Mouse (Mus musculus): ENCODE measurements around the gene Donson. TPM values are rescaled to one million over a fixed set of nuclear protein-coding genes. Genes with fewer than 3 reads are reported as not detected.

Donson gene
- polyA plus RNA-seq, 1 experiment from 2014 or later: 12.0 TPM

DNA sequence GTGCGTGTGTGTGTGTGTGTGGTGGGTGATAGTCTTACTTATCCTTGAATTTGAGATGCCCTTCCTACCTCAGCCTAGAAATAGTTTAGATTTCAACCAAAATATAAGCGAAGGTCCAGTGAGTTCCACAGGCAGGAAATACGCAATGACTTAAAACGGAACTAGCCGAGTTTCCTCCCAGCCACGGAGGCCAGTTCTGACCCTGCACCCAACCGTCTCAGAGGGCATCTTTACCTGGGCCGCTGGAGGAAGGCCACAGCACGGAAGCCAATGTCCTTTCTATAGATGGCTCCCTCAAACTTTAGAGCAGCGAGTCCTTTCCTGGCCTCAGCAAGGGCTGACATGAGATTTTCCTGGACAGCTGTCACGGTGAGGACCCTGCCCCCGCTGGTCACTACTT is 54.9 kb downstream of the Donson start:
- Histone ChIP-seq H3K4me3 (ENCODE audit: low read length) (no peak overlapping the region), H3K36me3 (ENCODE audit: control insufficient read depth, insufficient read depth, low read length) (peaks cover 24% of the 10 kb centered on the region), H3K4me1 (ENCODE audit: control insufficient read depth, insufficient read depth, low read length) (no peaks in the 10 kb centered on the region), H3K9ac (ENCODE audit: low read depth, low read length) (no peak overlapping the region), H3K27ac (ENCODE audit: low read length) (no peak overlapping the region), H3K9me3 (ENCODE audit: control insufficient read depth, low read length) (no peaks in the 10 kb centered on the region), H3K4me2 (ENCODE audit: low read depth, low read length) (no peak overlapping the region), H3K27me3 (replicated peaks; ENCODE audit: control insufficient read depth, insufficient read depth, low read length) (no peaks in the 10 kb centered on the region)
- no peak for ATAC-seq
- WGBS: 89% methylated on average over 12 of the region's 12 CpGs

DNA sequence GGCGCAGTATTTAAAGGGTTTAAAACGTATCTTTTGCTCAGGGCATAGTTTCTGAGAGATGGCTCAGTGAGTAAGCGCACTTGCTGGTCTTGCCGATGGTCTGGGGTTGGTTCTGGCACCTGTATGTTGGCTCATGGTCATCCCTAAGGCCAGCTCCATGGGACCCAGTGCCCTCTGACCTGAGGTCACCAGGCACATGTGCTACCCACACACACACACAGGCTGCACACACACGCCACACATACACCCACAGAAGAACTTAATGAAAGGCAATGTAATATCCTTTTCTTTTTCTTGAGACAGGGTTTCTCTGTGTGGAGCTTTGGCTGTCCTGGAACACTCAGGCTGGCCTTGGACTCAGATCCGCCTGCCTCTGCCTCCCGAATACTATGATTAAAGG is 55.6 kb downstream of the Donson start:
- no peak for ATAC-seq
- Histone ChIP-seq H3K27ac (ENCODE audit: low read length) (no peak overlapping the region), H3K9me3 (ENCODE audit: control insufficient read depth, low read length) (no peaks in the 10 kb centered on the region), H3K27me3 (replicated peaks; ENCODE audit: control insufficient read depth, insufficient read depth, low read length) (no peaks in the 10 kb centered on the region), H3K4me1 (ENCODE audit: control insufficient read depth, insufficient read depth, low read length) (no peaks in the 10 kb centered on the region), H3K4me2 (ENCODE audit: low read depth, low read length) (no peak overlapping the region), H3K4me3 (ENCODE audit: low read length) (no peak overlapping the region), H3K36me3 (ENCODE audit: control insufficient read depth, insufficient read depth, low read length) (peaks cover 24% of the 10 kb centered on the region), H3K9ac (ENCODE audit: low read depth, low read length) (no peak overlapping the region)
- WGBS: 93% methylated on average over 7 of the region's 7 CpGs

DNA sequence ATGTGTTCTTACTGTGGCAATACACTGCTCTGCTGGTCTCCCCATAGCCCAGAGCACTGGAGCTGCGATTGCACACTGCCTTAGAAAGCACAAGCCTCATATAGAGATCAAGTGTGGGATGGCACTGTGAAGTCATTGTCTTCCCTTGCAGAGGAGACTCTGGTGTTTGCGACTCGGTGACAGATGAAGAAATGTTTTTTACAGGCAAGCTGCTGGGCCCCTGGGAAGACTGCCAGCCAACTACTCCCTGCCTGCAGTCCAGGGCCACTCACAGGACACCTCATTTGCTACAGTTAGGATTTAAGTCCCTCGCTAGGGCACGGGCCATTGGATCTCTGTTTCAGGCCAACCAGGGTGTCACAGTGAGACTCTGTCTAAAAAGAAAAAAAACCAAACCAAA is 56.1 kb downstream of the Donson start:
- 77% methylated on average over 5 of the region's 5 CpGs for WGBS
- no peak overlapping the region for H3K27ac ChIP-seq (ENCODE audit: low read length)

DNA sequence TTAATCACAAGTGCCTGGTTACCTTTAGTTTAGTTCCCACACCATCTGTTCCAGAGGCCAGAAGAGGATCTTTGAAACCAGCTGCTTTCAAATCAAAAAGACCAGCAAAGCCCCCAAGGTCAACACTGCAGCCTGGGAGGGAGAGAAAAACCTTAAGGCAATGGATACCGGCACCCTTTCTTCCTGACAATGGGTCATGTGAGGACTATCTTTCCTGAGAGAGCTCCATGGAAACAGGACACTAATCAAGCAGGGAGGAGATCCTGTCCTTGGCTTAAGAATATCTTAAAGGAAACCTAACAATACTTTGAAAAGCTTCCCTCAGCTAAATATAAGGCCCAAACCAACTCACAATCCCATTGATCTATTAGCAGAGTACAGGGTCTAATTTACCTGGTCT is 58.0 kb downstream of the Donson start:
- no peaks in the 10 kb centered on the region for H3K9me3 ChIP-seq (ENCODE audit: control insufficient read depth, low read length)
- H3K27me3 ChIP-seq (replicated peaks; ENCODE audit: control insufficient read depth, insufficient read depth, low read length): no peaks in the 10 kb centered on the region
- H3K27ac ChIP-seq (ENCODE audit: low read length): no peak overlapping the region
- no peak overlapping the region for H3K4me2 ChIP-seq (ENCODE audit: low read depth, low read length)
- H3K36me3 ChIP-seq (ENCODE audit: control insufficient read depth, insufficient read depth, low read length): peaks cover 22% of the 10 kb centered on the region
- WGBS: 81% methylated on average over 1 of the region's 1 CpGs
- H3K9ac ChIP-seq (ENCODE audit: low read depth, low read length): no peak overlapping the region
- no peak overlapping the region for H3K4me3 ChIP-seq (ENCODE audit: low read length)
- H3K4me1 ChIP-seq (ENCODE audit: control insufficient read depth, insufficient read depth, low read length): no peaks in the 10 kb centered on the region
- ATAC-seq: no peak

More for the DNA sequence above, 56.1 kb downstream of the Donson start:
- no peak overlapping the region for H3K4me2 ChIP-seq (ENCODE audit: low read depth, low read length)
- H3K36me3 ChIP-seq (ENCODE audit: control insufficient read depth, insufficient read depth, low read length): peaks cover 24% of the 10 kb centered on the region
- no peaks in the 10 kb centered on the region for H3K4me1 ChIP-seq (ENCODE audit: control insufficient read depth, insufficient read depth, low read length)
- H3K27me3 ChIP-seq (replicated peaks; ENCODE audit: control insufficient read depth, insufficient read depth, low read length): no peaks in the 10 kb centered on the region
- H3K9ac ChIP-seq (ENCODE audit: low read depth, low read length): no peak overlapping the region
- ATAC-seq: no peak
- no peaks in the 10 kb centered on the region for H3K9me3 ChIP-seq (ENCODE audit: control insufficient read depth, low read length)
- H3K4me3 ChIP-seq (ENCODE audit: low read length): no peak overlapping the region

DNA sequence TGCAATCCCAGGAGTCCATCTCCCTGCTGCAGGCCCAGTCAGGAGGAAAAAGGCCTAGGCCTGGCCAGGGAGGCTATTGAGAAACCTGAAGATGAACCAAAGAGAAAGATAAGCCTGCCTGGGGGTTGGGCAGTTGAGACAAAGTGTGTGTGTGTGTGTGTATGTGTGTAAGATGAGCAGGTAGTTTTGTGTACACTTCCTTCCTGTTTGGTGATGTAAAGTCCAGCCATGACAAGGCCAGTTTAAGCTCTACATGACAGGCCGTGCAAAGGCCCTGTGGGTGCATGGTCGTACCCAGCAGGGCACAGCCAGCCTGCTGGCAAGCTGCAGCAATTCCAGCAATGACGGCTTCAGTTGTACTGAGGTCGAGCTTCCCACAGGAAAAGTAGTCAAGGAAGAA is 58.8 kb downstream of the Donson start:
- no peak for ATAC-seq
- H3K27me3 ChIP-seq (replicated peaks; ENCODE audit: control insufficient read depth, insufficient read depth, low read length): no peaks in the 10 kb centered on the region
- H3K27ac ChIP-seq (ENCODE audit: low read length): no peak overlapping the region
- no peaks in the 10 kb centered on the region for H3K9me3 ChIP-seq (ENCODE audit: control insufficient read depth, low read length)
- H3K4me2 ChIP-seq (ENCODE audit: low read depth, low read length): no peak overlapping the region
- no peaks in the 10 kb centered on the region for H3K4me1 ChIP-seq (ENCODE audit: control insufficient read depth, insufficient read depth, low read length)
- H3K4me3 ChIP-seq (ENCODE audit: low read length): no peak overlapping the region
- H3K9ac ChIP-seq (ENCODE audit: low read depth, low read length): no peak overlapping the region
- 90% methylated on average over 4 of the region's 4 CpGs for WGBS
- H3K36me3 ChIP-seq (ENCODE audit: control insufficient read depth, insufficient read depth, low read length): peaks cover 27% of the 10 kb centered on the region

DNA sequence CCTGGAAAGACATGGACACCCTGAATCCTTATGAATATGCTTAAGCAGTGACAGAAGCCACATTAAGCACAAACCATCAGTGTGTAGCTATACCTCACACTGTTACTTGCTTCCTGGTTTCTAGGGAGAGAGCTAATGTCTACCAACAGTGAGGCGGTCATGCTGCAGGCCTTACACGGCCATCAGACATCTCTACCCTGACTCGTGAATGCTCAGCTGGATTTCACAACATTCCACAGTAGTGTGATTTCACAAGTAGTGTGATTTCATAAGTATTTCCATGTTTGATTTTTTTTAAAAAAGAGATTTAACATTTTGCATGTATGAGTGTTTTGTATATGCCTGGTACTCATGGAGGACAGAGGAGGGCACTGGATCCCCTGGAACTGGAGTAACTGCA is 59.9 kb downstream of the Donson start:
- 95% methylated on average over 3 of the region's 3 CpGs for WGBS
- no peak for ATAC-seq
- no peak overlapping the region for H3K4me2 ChIP-seq (ENCODE audit: low read depth, low read length)
- H3K27me3 ChIP-seq (replicated peaks; ENCODE audit: control insufficient read depth, insufficient read depth, low read length): no peaks in the 10 kb centered on the region
- no peaks in the 10 kb centered on the region for H3K4me1 ChIP-seq (ENCODE audit: control insufficient read depth, insufficient read depth, low read length)
- H3K27ac ChIP-seq (ENCODE audit: low read length): no peak overlapping the region
- no peaks in the 10 kb centered on the region for H3K9me3 ChIP-seq (ENCODE audit: control insufficient read depth, low read length)
- H3K4me3 ChIP-seq (ENCODE audit: low read length): no peak overlapping the region
- H3K9ac ChIP-seq (ENCODE audit: low read depth, low read length): no peak overlapping the region
- peaks cover 27% of the 10 kb centered on the region for H3K36me3 ChIP-seq (ENCODE audit: control insufficient read depth, insufficient read depth, low read length)

DNA sequence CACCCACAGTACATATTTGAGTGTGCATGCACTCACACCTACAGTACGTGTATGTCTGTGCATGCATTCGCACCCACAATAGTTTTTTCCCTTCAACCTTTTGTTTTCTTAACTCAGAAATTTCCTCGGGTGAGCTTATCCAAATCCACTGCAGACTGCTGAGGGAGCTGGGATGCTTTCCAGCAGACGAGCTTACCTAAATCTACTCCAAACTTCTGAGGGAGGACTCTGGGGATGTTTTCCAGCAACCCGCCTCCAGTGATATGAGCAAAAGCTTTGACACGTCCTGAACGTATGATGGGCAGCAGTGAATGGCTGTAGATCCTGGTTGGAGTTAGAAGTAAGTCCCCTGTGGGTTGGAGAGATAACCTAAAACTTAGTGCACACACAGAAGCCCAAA is 60.7 kb downstream of the Donson start:
- ATAC-seq: no peak
- Histone ChIP-seq H3K9ac (ENCODE audit: low read depth, low read length) (no peak overlapping the region), H3K4me3 (ENCODE audit: low read length) (no peak overlapping the region), H3K27me3 (replicated peaks; ENCODE audit: control insufficient read depth, insufficient read depth, low read length) (no peaks in the 10 kb centered on the region), H3K4me1 (ENCODE audit: control insufficient read depth, insufficient read depth, low read length) (no peaks in the 10 kb centered on the region), H3K27ac (ENCODE audit: low read length) (no peak overlapping the region), H3K4me2 (ENCODE audit: low read depth, low read length) (no peak overlapping the region), H3K36me3 (ENCODE audit: control insufficient read depth, insufficient read depth, low read length) (peaks cover 33% of the 10 kb centered on the region), H3K9me3 (ENCODE audit: control insufficient read depth, low read length) (no peaks in the 10 kb centered on the region)
- WGBS: 89% methylated on average over 7 of the region's 7 CpGs

Other genes with a start within 250 kb of the Donson start
- gene Ifnar1, start 203.5 kb downstream of the Donson start, polyA plus RNA-seq (2015; fragmentation: Nextera tagmentation; extraction: Ambion mirVana): 39.4 and 39.5 TPM in 2 replicates
- gene Ifngr2, start 141.7 kb downstream of the Donson start, polyA plus RNA-seq (2015; fragmentation: Nextera tagmentation; extraction: Ambion mirVana): 116 and 117 TPM in 2 replicates
- 33.8 and 34.3 TPM in 2 replicates for gene Tmem50b, start 91.0 kb downstream of the Donson start, polyA plus RNA-seq (2015; fragmentation: Nextera tagmentation; extraction: Ambion mirVana)
- gene Dnajc28, start 69.7 kb downstream of the Donson start, polyA plus RNA-seq (2015; fragmentation: Nextera tagmentation; extraction: Ambion mirVana): 2.8 TPM in 2 replicates
- gene Gart, start 41.8 kb downstream of the Donson start, polyA plus RNA-seq (2015; fragmentation: Nextera tagmentation; extraction: Ambion mirVana): 85.2 and 99.7 TPM in 2 replicates
- gene Son, start 41.3 kb downstream of the Donson start, polyA plus RNA-seq (2015; fragmentation: Nextera tagmentation; extraction: Ambion mirVana): 69.8 and 76.6 TPM in 2 replicates
- 66.9 and 69.4 TPM in 2 replicates for gene Cryzl1, start 40.2 kb upstream of the Donson start, polyA plus RNA-seq (2015; fragmentation: Nextera tagmentation; extraction: Ambion mirVana)
- 10.5 and 13.1 TPM in 2 replicates for gene Itsn1, start 40.5 kb upstream of the Donson start, polyA plus RNA-seq (2015; fragmentation: Nextera tagmentation; extraction: Ambion mirVana)

Data from intestine, embryonic 16.5 days (tissue).